Mouse (Mus musculus): ENCODE measurements around the gene Slc28a3. TPM values are rescaled to one million over a fixed set of nuclear protein-coding genes. Genes with fewer than 3 reads are reported as not detected.

Slc28a3 gene
- polyA plus RNA-seq, 1 experiment, result 0.12 TPM

DNA sequence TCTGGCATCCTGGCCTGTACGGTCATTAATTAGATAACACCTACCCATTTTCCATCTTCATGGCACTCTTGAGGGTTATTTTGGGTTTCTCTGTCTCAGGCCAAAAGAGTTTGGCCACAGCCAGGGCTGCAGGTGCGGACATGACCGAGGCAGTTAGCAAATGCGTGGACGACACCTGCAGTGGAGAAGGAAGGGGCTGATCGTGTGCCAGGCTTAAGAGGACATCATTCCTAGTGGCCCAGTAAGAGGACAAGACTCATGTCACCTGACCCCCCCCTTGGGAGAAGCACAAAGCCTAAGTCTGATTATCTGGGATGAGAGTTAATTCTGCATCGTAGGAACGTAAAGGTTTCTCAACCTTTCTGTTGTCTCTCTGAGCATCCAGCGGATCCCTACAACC lies 44.5 kb downstream of the Slc28a3 start:
- no peaks in the 10 kb centered on the region for H3K27me3 ChIP-seq (ENCODE audit: control insufficient read depth, insufficient read depth, low read length)
- H3K27ac ChIP-seq (ENCODE audit: insufficient read depth, low read length), result no peak overlapping the region
- no peak overlapping the region for H3K4me3 ChIP-seq (ENCODE audit: extremely low read depth, insufficient read depth, insufficient read length)
- no peak for TF ChIP-seq CTCF (IDR thresholded peaks at IDR 0.05; ENCODE audit: extremely low read depth, insufficient read depth, insufficient read length, insufficient replicate concordance)
- no peak for TF ChIP-seq POLR2A (IDR thresholded peaks at IDR 0.05; ENCODE audit: low read depth, low read length)
- no peak for DNase-seq (ENCODE audit: low read depth in 1 of 2, low spot score in 2 of 2)
- H3K36me3 ChIP-seq (ENCODE audit: control insufficient read depth, insufficient read depth, low read length), result no peaks in the 10 kb centered on the region
- H3K4me1 ChIP-seq (ENCODE audit: control insufficient read depth, insufficient read depth, insufficient read length), result no peaks in the 10 kb centered on the region; the same call in 1 of the 2 replicates
- WGBS, result 90% methylated on average over 9 of the region's 9 CpGs

DNA sequence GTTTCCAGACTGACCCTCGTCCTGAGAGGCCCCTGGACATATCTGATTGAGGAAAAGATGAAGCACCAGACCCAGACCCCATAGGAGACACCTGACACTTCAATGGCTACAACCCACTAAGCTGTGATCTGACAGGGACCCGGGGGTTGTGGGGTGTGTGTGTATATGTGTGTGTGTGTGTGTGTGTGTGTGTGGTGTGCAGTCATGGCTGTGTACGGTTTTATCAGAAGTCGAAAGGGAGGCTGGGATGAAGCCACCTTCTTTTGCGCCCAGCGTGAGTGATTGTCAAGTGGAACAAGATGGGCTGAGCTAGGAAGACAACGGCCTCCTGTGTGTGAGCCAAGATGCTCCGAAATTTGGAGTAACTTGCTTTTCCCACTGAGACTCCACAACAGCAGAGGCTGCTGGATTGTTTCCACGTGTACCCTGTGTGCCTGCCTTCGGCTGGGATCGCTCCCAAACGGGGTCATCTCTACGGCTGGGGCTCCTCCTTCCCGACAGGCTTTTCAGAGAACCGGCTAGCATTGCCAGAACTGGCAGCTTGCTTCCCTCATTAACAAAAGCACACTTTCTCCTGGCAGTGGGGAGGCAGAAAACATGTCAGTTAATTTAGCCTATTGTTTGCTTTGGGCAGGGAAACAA lies 50.1 kb downstream of the Slc28a3 start:
- no peaks in the 10 kb centered on the region for H3K36me3 ChIP-seq (ENCODE audit: control insufficient read depth, insufficient read depth, low read length)
- TF ChIP-seq CTCF (IDR thresholded peaks at IDR 0.05; ENCODE audit: extremely low read depth, insufficient read depth, insufficient read length, insufficient replicate concordance) (no peak), POLR2A (IDR thresholded peaks at IDR 0.05; ENCODE audit: low read depth, low read length) (no peak)
- no peak for DNase-seq (ENCODE audit: low read depth in 1 of 2, low spot score in 2 of 2)
- H3K4me3 ChIP-seq (ENCODE audit: extremely low read depth, insufficient read depth, insufficient read length), result no peak overlapping the region
- no peaks in the 10 kb centered on the region; the same call in 1 of the 2 replicates for H3K27me3 ChIP-seq (ENCODE audit: control insufficient read depth, insufficient read depth, low read length)
- no peaks in the 10 kb centered on the region; the same call in 1 of the 2 replicates for H3K4me1 ChIP-seq (ENCODE audit: control insufficient read depth, insufficient read depth, insufficient read length)
- WGBS, result 85% methylated on average over 15 of the region's 15 CpGs
- no peak overlapping the region for H3K27ac ChIP-seq (ENCODE audit: insufficient read depth, low read length)

DNA sequence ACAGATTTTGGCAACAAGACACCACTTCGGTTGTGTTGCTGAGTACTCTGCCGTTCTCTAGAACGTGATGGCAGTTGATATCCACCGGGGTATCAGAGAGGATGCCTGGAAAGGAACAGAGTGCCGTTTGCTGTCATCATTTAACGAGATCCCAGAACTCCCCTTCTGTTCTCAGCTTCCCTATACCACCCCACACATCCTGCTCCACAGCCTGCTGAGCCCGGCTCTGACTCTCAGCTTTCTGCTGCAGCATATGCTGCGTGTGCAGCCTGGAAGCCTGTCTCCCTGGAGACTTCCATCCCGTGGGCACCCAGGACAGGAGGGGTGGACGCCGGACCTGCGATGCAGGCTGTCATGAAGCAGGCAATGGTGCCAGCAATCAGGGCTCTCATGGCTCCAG lies 52.5 kb downstream of the Slc28a3 start:
- no peak overlapping the region for H3K27ac ChIP-seq (ENCODE audit: insufficient read depth, low read length)
- TF ChIP-seq CTCF (IDR thresholded peaks at IDR 0.05; ENCODE audit: extremely low read depth, insufficient read depth, insufficient read length, insufficient replicate concordance) (no peak), POLR2A (IDR thresholded peaks at IDR 0.05; ENCODE audit: low read depth, low read length) (no peak)
- no peak for DNase-seq (ENCODE audit: low read depth in 1 of 2, low spot score in 2 of 2)
- no peaks in the 10 kb centered on the region; the same call in 1 of the 2 replicates for H3K27me3 ChIP-seq (ENCODE audit: control insufficient read depth, insufficient read depth, low read length)
- H3K4me1 ChIP-seq (ENCODE audit: control insufficient read depth, insufficient read depth, insufficient read length), result no peaks in the 10 kb centered on the region; the same call in 1 of the 2 replicates
- WGBS, result 85% methylated on average over 12 of the region's 12 CpGs
- H3K4me3 ChIP-seq (ENCODE audit: extremely low read depth, insufficient read depth, insufficient read length), result no peak overlapping the region
- H3K36me3 ChIP-seq (ENCODE audit: control insufficient read depth, insufficient read depth, low read length), result no peaks in the 10 kb centered on the region

DNA sequence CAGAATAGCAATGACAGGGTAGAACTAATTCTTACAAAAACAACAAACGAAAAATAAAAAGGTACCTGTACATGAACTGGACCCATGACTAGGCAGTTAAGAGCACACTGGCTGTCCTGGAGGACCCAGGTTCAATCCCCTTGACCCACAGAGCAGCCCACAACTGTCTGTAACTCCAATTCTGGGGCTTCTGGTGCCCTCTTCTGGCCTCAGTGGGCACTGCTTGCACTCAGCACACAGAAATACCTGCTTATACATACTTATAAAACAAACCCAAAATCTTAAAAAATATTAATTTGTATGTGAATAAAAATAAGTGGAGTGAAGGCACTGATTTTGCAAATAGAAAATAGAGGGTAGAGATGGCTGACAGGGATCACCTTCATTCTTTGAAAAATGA lies 54.7 kb downstream of the Slc28a3 start:
- Histone ChIP-seq H3K27me3 (ENCODE audit: control insufficient read depth, insufficient read depth, low read length) (no peaks in the 10 kb centered on the region; the same call in 1 of the 2 replicates), H3K4me3 (ENCODE audit: extremely low read depth, insufficient read depth, insufficient read length) (no peak overlapping the region), H3K36me3 (ENCODE audit: control insufficient read depth, insufficient read depth, low read length) (no peaks in the 10 kb centered on the region), H3K4me1 (ENCODE audit: control insufficient read depth, insufficient read depth, insufficient read length) (peaks cover 7% of the 10 kb centered on the region; the same call in 1 of the 2 replicates), H3K27ac (ENCODE audit: insufficient read depth, low read length) (no peak overlapping the region)
- 81% methylated on average over 1 of the region's 1 CpGs for WGBS
- peak in 1 of 2 experiments; percentile 16 for DNase-seq (ENCODE audit: low read depth in 1 of 2, low spot score in 2 of 2)
- TF ChIP-seq POLR2A (IDR thresholded peaks at IDR 0.05; ENCODE audit: low read depth, low read length), result no peak
- peak; percentile 32; the same call in 1 of the 2 replicates for TF ChIP-seq CTCF (IDR thresholded peaks at IDR 0.05; ENCODE audit: extremely low read depth, insufficient read depth, insufficient read length, insufficient replicate concordance)

DNA sequence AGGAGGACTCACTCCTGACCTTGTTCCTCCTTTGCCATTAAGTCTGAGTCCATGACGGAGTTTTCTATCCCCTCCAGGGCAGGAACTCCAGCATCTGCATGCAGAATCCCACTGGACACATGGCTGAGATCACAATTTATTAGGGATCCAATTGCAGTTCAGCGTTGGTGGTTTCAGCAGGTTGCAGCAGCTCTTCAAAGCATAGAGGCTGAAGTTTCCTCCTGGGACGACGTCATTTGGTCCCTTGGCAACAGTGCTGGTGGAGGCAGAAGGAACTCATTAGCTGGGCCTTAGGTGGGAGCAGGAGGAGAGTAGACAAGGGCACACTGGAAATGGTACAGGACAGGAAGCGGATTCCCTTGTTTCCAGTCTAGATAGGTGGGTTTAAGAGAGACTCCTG lies 55.1 kb downstream of the Slc28a3 start:
- TF ChIP-seq POLR2A (IDR thresholded peaks at IDR 0.05; ENCODE audit: low read depth, low read length) (no peak), CTCF (IDR thresholded peaks at IDR 0.05; ENCODE audit: extremely low read depth, insufficient read depth, insufficient read length, insufficient replicate concordance) (no peak)
- no peaks in the 10 kb centered on the region; the same call in 1 of the 2 replicates for H3K27me3 ChIP-seq (ENCODE audit: control insufficient read depth, insufficient read depth, low read length)
- no peaks in the 10 kb centered on the region for H3K36me3 ChIP-seq (ENCODE audit: control insufficient read depth, insufficient read depth, low read length)
- H3K4me3 ChIP-seq (ENCODE audit: extremely low read depth, insufficient read depth, insufficient read length), result no peak overlapping the region
- H3K27ac ChIP-seq (ENCODE audit: insufficient read depth, low read length), result no peak overlapping the region
- no peak for DNase-seq (ENCODE audit: low read depth in 1 of 2, low spot score in 2 of 2)
- 79% methylated on average over 5 of the region's 5 CpGs for WGBS
- H3K4me1 ChIP-seq (ENCODE audit: control insufficient read depth, insufficient read depth, insufficient read length), result peaks cover 7% of the 10 kb centered on the region; the same call in 1 of the 2 replicates

DNA sequence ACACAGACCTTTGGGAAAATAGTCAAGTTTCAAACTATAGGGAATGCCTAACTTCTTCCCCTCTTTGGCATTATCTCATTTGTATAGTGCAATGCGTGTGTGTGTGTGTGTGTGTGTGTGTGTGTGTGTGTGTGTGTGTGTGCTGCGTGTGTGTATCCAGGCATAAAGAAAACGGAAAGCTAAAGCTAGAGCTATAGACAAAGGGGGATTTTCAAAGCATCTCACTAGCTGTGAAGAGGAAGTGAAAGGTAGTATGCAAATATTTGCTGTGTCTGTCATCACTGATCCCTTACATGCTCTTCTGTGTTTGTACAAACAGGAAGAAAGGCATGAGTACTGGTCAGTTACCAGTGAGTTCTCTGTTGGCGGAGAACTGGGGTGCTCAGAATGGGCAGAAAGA lies 58.8 kb downstream of the Slc28a3 start:
- Histone ChIP-seq H3K36me3 (ENCODE audit: control insufficient read depth, insufficient read depth, low read length) (no peaks in the 10 kb centered on the region), H3K4me1 (ENCODE audit: control insufficient read depth, insufficient read depth, insufficient read length) (peaks cover 7% of the 10 kb centered on the region; the same call in 1 of the 2 replicates), H3K27me3 (ENCODE audit: control insufficient read depth, insufficient read depth, low read length) (no peaks in the 10 kb centered on the region; the same call in 1 of the 2 replicates), H3K27ac (ENCODE audit: insufficient read depth, low read length) (peak overlapping the region; percentile 42), H3K4me3 (ENCODE audit: extremely low read depth, insufficient read depth, insufficient read length) (no peak overlapping the region)
- no peak for TF ChIP-seq CTCF (IDR thresholded peaks at IDR 0.05; ENCODE audit: extremely low read depth, insufficient read depth, insufficient read length, insufficient replicate concordance)
- TF ChIP-seq POLR2A (IDR thresholded peaks at IDR 0.05; ENCODE audit: low read depth, low read length), result no peak
- 26% methylated on average over 4 of the region's 4 CpGs for WGBS
- DNase-seq (ENCODE audit: low read depth in 1 of 2, low spot score in 2 of 2), result peak; percentile 31 to 81

DNA sequence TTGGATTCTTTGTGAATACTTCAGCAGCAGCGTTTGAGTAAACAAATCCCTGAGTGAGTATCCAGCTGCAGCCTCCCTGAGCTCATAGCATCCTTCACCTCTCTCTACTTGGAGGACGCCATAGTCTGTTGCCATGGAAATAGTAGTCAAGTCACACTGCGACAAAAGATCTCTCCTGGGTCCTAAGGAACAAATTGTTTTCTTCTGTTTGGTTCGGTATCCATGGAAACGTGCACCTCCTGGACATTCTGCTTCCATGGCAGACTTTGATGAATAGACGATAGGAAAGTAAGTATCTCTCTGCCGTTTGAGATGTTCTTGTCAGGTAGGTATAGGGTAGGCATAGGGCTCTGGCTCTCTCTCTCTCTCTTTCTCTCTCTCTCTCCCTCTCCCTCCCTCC lies 63.1 kb downstream of the Slc28a3 start:
- Histone ChIP-seq H3K4me1 (ENCODE audit: control insufficient read depth, insufficient read depth, insufficient read length) (peaks cover 9% of the 10 kb centered on the region), H3K4me3 (ENCODE audit: extremely low read depth, insufficient read depth, insufficient read length) (no peak overlapping the region), H3K27ac (ENCODE audit: insufficient read depth, low read length) (no peak overlapping the region), H3K36me3 (ENCODE audit: control insufficient read depth, insufficient read depth, low read length) (no peaks in the 10 kb centered on the region), H3K27me3 (ENCODE audit: control insufficient read depth, insufficient read depth, low read length) (no peaks in the 10 kb centered on the region)
- 66% methylated on average over 7 of the region's 7 CpGs for WGBS
- no peak for DNase-seq (ENCODE audit: low read depth in 1 of 2, low spot score in 2 of 2)
- TF ChIP-seq CTCF (IDR thresholded peaks at IDR 0.05; ENCODE audit: extremely low read depth, insufficient read depth, insufficient read length, insufficient replicate concordance), result no peak
- no peak for TF ChIP-seq POLR2A (IDR thresholded peaks at IDR 0.05; ENCODE audit: low read depth, low read length)
